Mouse (Mus musculus) kidney, adult 2 months (tissue): ENCODE measurements around the gene 2410131K14Rik. TPM values are rescaled to one million over a fixed set of nuclear protein-coding genes. Genes with fewer than 3 reads are reported as not detected.

ENCODE experiments used
- DNase-seq: peaks from one replicate; pipeline ENCODE4 v3.0.0; 2021
- H3K27ac ChIP-seq: fragments of 200-500 bp; 2 replicates; pipeline ENCODE4 v1.5.1; 2012; ENCODE audit warnings: low read depth, low read length, control low read depth, inconsistent platforms; ENCODE audit not compliant: insufficient read depth
- H3K27me3 ChIP-seq: fragments of 200-500 bp; replicated peaks from 2 replicates; pipeline ENCODE4 v1.6.1; 2012; ENCODE audit warnings: mild to moderate bottlenecking, moderate library complexity, low read length, inconsistent platforms; ENCODE audit not compliant: control insufficient read depth, insufficient read depth
- H3K36me3 ChIP-seq: fragments of 200-500 bp; 2 replicates; pipeline ENCODE4 v1.6.1; 2012; ENCODE audit warnings: mild to moderate bottlenecking, moderate library complexity, low read length, inconsistent platforms; ENCODE audit not compliant: control insufficient read depth, insufficient read depth
- H3K4me1 ChIP-seq: fragments of 200-500 bp; 2 replicates; pipeline ENCODE4 v1.6.1; 2011; ENCODE audit warnings: low read length; ENCODE audit not compliant: control insufficient read depth, insufficient read depth
- H3K4me3 ChIP-seq: fragments of 200-500 bp; 2 replicates; pipeline ENCODE4 v1.5.1; 2011; ENCODE audit warnings: mild to moderate bottlenecking, low read depth, low read length, control low read depth; ENCODE audit not compliant: insufficient read depth
- CTCF ChIP-seq: fragments of 200-500 bp; conservative IDR thresholded peaks from 2 replicates; pipeline ENCODE4 v1.5.1; 2011; ENCODE audit warnings: low read depth, mild to moderate bottlenecking, control low read depth, low read length, moderate library complexity, mixed read lengths; ENCODE audit not compliant: insufficient read depth, insufficient read length
- POLR2A ChIP-seq: fragments of 200-500 bp; IDR thresholded peaks from one replicate; pipeline ENCODE4 v1.6.1; 2011; ENCODE audit warnings: low read depth, low read length, control low read depth
- WGBS: fragments of 180-500 bp; shearing (Covaris S2); methylation state at CpG from one replicate; pipeline ENCODE4 v1.1.7; 2018; 5-methylcytosine and 5-hydroxymethylcytosine counted together
- polyA plus RNA-seq: library from polyadenylated mRNA; depleted of rRNA; stranded (reverse); fragments of >200 nt; gene quantifications from 2 replicates; pipeline ENCODE4 v1.2.3, GENCODE M21; 2012; rRNA removed

Gene 2410131K14Rik
- 10.0 and 11.0 TPM in 2 replicates for polyA plus RNA-seq

DNA sequence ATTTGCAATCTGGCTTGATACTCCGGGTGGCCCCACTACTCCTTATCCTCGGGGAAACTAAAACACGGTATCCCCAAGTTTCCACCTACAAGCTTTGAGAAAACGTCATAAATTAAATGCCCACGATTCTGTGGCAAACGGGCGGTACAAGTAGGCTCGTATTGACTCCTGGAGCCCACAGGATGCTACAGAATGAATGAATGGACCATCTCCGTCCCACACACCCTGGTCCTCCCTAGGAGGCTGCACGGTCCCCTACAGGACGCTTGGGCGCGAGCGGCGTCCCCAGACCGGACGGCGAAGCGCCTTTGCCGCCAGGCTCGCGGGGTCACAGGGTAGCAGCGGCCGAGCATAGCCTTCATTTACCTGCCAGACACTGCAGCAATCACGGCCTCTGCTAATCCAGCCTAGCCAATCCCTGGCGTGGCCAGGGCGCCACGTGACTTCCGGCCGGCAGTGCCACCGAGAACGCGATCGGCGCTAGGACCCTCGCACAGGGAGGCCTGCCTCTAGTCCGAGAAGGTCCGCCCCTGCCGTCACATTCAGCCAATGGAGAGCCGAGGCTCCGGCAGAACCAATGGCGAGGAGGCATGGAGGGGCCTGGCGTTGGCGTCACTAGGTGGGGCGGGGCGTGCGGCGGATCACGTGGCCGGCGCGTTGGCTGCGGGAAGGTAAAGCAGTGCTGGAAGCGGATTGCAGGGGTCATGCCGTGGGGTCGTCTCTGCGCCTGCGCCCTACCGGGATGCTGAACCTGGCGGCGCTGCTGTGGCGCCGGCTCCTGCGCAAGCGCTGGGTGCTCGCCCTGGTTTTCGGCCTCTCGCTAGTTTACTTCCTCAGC, at the start of gene 2410131K14Rik, which contains the start of gene Rnft2:
Gene 2410131K14Rik, plus strand, starts transcription at position 622 of the 838 bp plus-strand sequence.
Gene Rnft2, minus strand, starts transcription at position 511 of the 838 bp plus-strand sequence.
- no peak for TF ChIP-seq CTCF
- TF ChIP-seq POLR2A, result peak; percentile 70
- peak; percentile 100 for DNase-seq
- Histone ChIP-seq H3K27me3 (no peaks in the 10 kb centered on the region), H3K4me1 (peaks cover 5% of the 10 kb centered on the region; the same call in 1 of the 2 replicates), H3K36me3 (no peaks in the 10 kb centered on the region), H3K27ac (peak within 1 kb of the TSS; percentile 54), H3K4me3 (peak within 1 kb of the TSS; percentile 76)
- WGBS, result under 1% methylated on average over 68 of the region's 68 CpGs

DNA sequence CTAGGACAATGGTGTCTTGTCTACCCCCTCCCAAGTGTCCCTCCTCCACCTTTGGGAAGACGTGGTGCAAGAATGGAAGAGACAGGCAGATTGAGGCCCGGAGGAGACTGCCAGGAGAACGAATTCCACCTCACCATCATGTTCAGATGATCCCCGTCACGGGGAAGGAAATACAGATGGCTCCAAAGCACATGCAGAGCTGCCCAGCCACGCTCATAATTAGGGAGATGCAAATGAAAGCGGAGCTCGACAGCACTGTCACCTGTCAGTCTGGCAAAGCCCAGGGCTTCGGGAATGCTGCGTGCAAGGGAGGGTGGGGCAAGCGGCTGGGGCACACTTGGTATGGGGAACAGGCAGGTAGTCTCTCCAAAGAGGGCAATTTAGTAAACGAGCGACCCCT, 47.6 kb upstream of the 2410131K14Rik start:
- Histone ChIP-seq H3K36me3 (no peaks in the 10 kb centered on the region), H3K27ac (no peak overlapping the region), H3K27me3 (no peaks in the 10 kb centered on the region), H3K4me3 (no peak overlapping the region), H3K4me1 (no peaks in the 10 kb centered on the region)
- TF ChIP-seq CTCF (no peak), POLR2A (no peak)
- DNase-seq, result no peak
- 84% methylated on average over 13 of the region's 13 CpGs for WGBS

DNA sequence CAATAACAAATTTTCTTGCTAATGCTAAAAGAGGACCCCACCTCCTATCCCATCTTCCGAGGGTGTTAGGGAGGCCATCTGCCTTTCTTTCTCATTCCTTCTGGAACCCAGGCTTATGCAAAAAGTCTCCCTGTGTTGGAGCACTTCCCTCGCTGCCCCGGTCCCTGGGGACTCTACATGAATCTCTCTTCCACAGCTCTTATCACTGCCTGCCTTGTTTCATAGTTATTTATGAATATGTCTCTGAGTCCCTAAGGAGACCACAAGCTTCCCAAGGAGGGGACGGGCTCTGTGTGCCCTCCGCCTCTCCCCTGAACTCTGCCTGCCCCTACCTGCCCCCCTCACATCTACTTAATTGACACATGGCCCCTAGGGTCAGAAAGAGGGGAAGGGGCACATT, 45.4 kb upstream of the 2410131K14Rik start:
- 78% methylated on average over 5 of the region's 5 CpGs for WGBS
- no peak for DNase-seq
- Histone ChIP-seq H3K27ac (no peak overlapping the region), H3K4me3 (no peak overlapping the region), H3K4me1 (no peaks in the 10 kb centered on the region), H3K27me3 (no peaks in the 10 kb centered on the region), H3K36me3 (no peaks in the 10 kb centered on the region)
- no peak for TF ChIP-seq POLR2A
- no peak for TF ChIP-seq CTCF

DNA sequence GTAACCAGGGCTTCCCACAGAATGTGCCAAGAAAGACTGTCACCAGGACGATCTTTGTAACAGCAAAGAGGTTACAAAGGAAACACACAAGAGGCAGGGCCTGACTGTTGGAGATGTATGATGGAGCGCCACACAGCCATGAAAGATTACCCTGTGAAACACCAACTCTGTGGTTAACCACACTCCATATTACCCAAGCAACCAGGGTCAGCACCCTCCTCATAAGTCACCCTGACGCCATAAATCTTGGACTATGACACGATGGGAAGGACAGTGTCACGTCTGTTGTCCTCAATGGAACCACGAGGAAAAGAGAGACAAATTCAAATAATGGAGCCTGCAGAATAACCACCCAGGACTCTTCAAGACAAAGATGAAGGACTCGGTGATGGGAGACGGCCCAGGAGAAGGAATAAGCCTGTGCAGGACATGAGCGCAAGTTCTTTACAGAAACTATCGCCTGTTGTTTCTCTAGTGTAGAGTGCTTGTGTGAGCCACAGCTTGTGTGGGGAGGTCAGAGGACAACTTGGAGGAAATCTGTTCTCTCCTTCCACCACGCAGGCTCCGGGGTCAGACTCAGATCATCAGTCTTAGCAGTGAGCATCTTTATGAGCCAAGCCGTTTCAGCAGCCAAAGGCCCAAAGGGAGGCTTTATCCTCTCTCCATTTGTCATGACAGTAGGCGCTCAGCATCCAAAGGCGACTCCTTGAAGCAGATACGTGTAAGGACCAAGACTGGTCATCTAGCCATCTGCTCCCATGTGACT, 40.2 kb upstream of the 2410131K14Rik start:
- DNase-seq, result peak; percentile 15
- WGBS, result 49% methylated on average over 16 of the region's 16 CpGs
- TF ChIP-seq CTCF (no peak), POLR2A (no peak)

DNA sequence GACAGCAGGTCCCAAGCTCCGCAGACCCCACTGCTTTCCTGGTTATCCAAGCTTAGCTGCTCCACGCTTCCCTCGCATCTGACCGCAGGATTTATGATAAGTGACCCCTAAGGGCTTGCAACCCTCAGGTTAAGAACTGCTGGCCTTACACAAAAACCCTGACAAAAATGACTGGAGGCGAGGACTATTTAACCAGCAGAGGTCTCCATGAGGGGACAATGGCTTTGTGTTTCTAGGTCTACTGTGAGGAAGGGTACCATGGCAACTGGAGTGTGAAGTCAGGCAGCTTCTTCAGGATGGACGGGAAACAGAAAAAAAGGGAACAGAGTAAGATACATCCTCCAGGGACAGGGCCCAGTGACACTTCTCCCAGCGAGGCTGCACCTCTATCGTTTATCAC, 39.2 kb upstream of the 2410131K14Rik start:
- no peak overlapping the region for H3K4me3 ChIP-seq
- no peaks in the 10 kb centered on the region for H3K36me3 ChIP-seq
- no peaks in the 10 kb centered on the region for H3K4me1 ChIP-seq
- WGBS, result 76% methylated on average over 8 of the region's 8 CpGs
- no peak for TF ChIP-seq CTCF
- H3K27ac ChIP-seq, result no peak overlapping the region
- DNase-seq, result no peak
- H3K27me3 ChIP-seq, result no peaks in the 10 kb centered on the region

More for the DNA sequence above, 40.2 kb upstream of the 2410131K14Rik start:
- no peak overlapping the region for H3K27ac ChIP-seq
- H3K27me3 ChIP-seq, result no peaks in the 10 kb centered on the region
- H3K36me3 ChIP-seq, result no peaks in the 10 kb centered on the region
- no peak overlapping the region for H3K4me3 ChIP-seq
- H3K4me1 ChIP-seq, result no peaks in the 10 kb centered on the region

DNA sequence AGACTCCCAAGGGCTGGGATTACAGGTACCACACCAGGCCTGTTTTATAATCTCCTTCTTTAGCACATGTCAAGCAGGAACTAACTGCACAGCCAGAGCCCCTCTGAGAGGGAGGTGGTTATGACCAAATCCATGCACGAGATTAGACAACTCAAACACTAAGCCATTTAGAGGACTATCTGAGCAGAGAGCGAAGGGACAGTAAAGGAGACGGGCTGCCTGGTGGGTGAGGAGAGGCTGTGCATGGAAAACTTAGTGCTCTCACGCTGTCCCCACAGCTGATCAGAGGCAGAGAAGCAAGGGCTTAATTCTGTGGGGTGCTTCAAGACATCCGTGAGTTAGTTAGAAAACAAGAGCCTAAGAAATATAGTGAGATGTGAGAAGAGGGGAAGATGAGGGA, 31.0 kb upstream of the 2410131K14Rik start:
- Histone ChIP-seq H3K27me3 (no peaks in the 10 kb centered on the region), H3K27ac (no peak overlapping the region), H3K4me1 (no peaks in the 10 kb centered on the region), H3K36me3 (no peaks in the 10 kb centered on the region), H3K4me3 (no peak overlapping the region)
- WGBS, result 44% methylated on average over 5 of the region's 5 CpGs
- no peak for DNase-seq
- TF ChIP-seq POLR2A (no peak), CTCF (no peak)
